Mouse (Mus musculus) forebrain, embryonic 10.5 days (tissue): ENCODE measurements around the gene Ttll8. TPM values are rescaled to one million over a fixed set of nuclear protein-coding genes. Genes with fewer than 3 reads are reported as not detected.

ENCODE experiments used
- DNase-seq: peaks from one replicate; pipeline ENCODE4 v3.0.0-alpha.2; 2017; ENCODE audit warnings: low spot score; ENCODE audit errors: extremely low spot score
- H3K27ac ChIP-seq: fragments of 300-500 bp; sonication (generic); 2 replicates; pipeline ENCODE4 v1.5.1; 2016; ENCODE audit warnings: mild to moderate bottlenecking
- H3K27me3 ChIP-seq: fragments of 300-500 bp; sonication (generic); 2 replicates; pipeline ENCODE4 v1.6.1; 2016; ENCODE audit warnings: mild to moderate bottlenecking; ENCODE audit not compliant: poor library complexity, severe bottlenecking
- H3K36me3 ChIP-seq: fragments of 300-500 bp; sonication (generic); replicated peaks from 2 replicates; pipeline ENCODE4 v1.6.1; 2016; ENCODE audit warnings: mild to moderate bottlenecking, moderate library complexity
- H3K4me1 ChIP-seq: fragments of 300-500 bp; sonication (generic); 2 replicates; pipeline ENCODE4 v1.6.1; 2016
- H3K4me3 ChIP-seq: fragments of 300-500 bp; sonication (generic); 2 replicates; pipeline ENCODE4 v1.5.1; 2016; ENCODE audit warnings: mild to moderate bottlenecking, moderate library complexity
- H3K9me3 ChIP-seq: fragments of 300-500 bp; sonication (generic); 2 replicates; pipeline ENCODE4 v1.6.1; 2016; ENCODE audit warnings: mild to moderate bottlenecking, moderate library complexity
- WGBS: fragments of 180-500 bp; shearing (Covaris S2); methylation state at CpG from one replicate; pipeline ENCODE4 v1.1.7; 2016; 5-methylcytosine and 5-hydroxymethylcytosine counted together
- polyA plus RNA-seq: library from polyadenylated mRNA; unstranded; fragments of >200 nt; fragmentation: Nextera tagmentation; extraction: Ambion mirVana; gene quantifications from 2 replicates; pipeline ENCODE4 v1.2.1, GENCODE M21; 2016

Gene Ttll8
- not detected in 2 replicates for polyA plus RNA-seq

DNA sequence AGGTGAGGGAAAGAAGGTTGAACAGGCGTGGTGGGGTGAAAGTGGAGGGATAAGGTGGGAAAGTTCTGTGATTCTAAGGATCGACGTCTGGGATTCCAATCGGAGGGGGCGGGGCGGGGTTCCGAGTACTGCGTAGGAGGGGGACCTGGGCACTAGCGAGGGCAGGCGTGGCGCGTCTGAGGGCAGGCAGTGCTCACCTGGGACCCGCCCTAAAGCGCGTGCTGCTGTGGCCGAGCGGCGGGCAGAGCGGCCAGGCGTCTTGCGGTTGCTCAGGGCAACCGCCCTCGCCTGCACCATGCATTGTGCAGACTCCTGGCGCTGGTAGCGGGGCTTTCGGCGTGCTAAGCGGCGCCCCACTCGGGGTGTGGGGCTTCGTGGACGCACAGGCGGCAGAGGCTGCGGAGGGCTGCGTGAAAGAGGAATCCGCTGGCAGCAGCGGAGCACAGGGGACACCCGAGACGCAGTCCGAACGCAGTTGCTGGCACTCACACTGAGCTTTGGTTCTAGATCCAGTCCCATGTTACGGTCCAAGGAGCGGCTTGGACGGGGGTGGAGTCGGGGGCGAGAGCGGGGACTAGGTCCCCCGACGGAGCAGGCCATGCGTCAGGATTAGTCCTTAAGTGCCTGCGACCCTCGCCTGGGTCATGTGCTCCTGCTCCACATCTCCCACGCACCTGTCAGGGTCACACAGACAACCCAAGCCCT lies at the start of gene Ttll8:
TSS of gene Ttll8 (minus strand) at position 51 of the 705 bp plus-strand sequence.
- Histone ChIP-seq H3K27me3 (peaks cover 55% of the 10 kb centered on the region), H3K4me1 (peaks cover 22% of the 10 kb centered on the region), H3K9me3 (no peaks in the 10 kb centered on the region), H3K36me3 (peaks cover 4% of the 10 kb centered on the region; the same call in 1 of the 2 replicates), H3K27ac (peak within 1 kb of the TSS; percentile 81), H3K4me3 (peak within 1 kb of the TSS; percentile 62)
- DNase-seq: peak; percentile 39
- 5% methylated on average over 53 of the region's 53 CpGs for WGBS

GRCm38 (mm10) chr15:89001245-89001644 lies 47.0 kb upstream of the Ttll8 start:
- 85% methylated on average over 3 of the region's 3 CpGs for WGBS
- no peak for DNase-seq
- no peaks in the 10 kb centered on the region for H3K9me3 ChIP-seq

DNA sequence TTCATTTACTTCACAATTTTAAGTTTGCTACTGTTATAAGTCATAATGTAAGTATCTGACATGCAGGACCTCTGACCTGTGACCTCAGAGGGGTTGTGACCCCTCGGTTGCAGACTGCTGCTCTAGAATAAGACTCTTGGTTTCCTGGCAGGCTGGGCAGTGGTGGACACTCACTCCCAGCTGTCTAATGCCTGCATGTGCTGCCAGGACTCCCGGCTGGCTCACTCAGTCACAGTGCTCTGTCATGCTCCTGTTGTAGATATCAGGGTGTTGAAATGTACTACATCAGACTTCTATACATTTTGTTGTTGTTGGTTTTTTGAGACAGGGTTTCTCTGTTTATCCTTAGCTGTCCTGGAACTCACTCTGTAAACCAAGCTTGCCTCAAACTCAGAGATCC lies 46.1 kb upstream of the Ttll8 start:
- Histone ChIP-seq H3K4me1 (no peaks in the 10 kb centered on the region; the same call in 1 of the 2 replicates), H3K4me3 (no peak overlapping the region), H3K27me3 (no peaks in the 10 kb centered on the region), H3K9me3 (no peaks in the 10 kb centered on the region), H3K36me3 (no peaks in the 10 kb centered on the region), H3K27ac (no peak overlapping the region)
- no peak for DNase-seq
- WGBS: 71% methylated on average over 2 of the region's 2 CpGs

More at GRCm38 (mm10) chr15:89001245-89001644, 47.0 kb upstream of the Ttll8 start:
- Histone ChIP-seq H3K27ac (no peak overlapping the region), H3K36me3 (no peaks in the 10 kb centered on the region), H3K27me3 (no peaks in the 10 kb centered on the region), H3K4me1 (no peaks in the 10 kb centered on the region; the same call in 1 of the 2 replicates), H3K4me3 (no peak overlapping the region)

GRCm38 (mm10) chr15:88999124-88999523 lies 44.9 kb upstream of the Ttll8 start:
- Histone ChIP-seq H3K9me3 (no peaks in the 10 kb centered on the region), H3K27me3 (no peaks in the 10 kb centered on the region), H3K36me3 (no peaks in the 10 kb centered on the region), H3K27ac (peak overlapping the region; percentile 37; the same call in 1 of the 2 replicates), H3K4me1 (no peaks in the 10 kb centered on the region; the same call in 1 of the 2 replicates), H3K4me3 (no peak overlapping the region)
- DNase-seq: no peak
- 87% methylated on average over 2 of the region's 2 CpGs for WGBS

- no peak overlapping the region for H3K4me3 ChIP-seq
- no peaks in the 10 kb centered on the region for H3K36me3 ChIP-seq
- no peak for DNase-seq
- H3K27ac ChIP-seq: peak overlapping the region; percentile 37; the same call in 1 of the 2 replicates
- H3K4me1 ChIP-seq: no peaks in the 10 kb centered on the region
- 80% methylated on average over 8 of the region's 8 CpGs for WGBS
- no peaks in the 10 kb centered on the region for H3K9me3 ChIP-seq
- no peaks in the 10 kb centered on the region for H3K27me3 ChIP-seq
Measured at GRCm38 (mm10) chr15:88998636-88999035, 44.4 kb upstream of the Ttll8 start.

- Histone ChIP-seq H3K4me3 (no peak overlapping the region), H3K4me1 (no peaks in the 10 kb centered on the region), H3K36me3 (no peaks in the 10 kb centered on the region), H3K27ac (no peak overlapping the region), H3K9me3 (no peaks in the 10 kb centered on the region), H3K27me3 (no peaks in the 10 kb centered on the region)
- WGBS: 80% methylated on average over 2 of the region's 2 CpGs
- DNase-seq: no peak
Measured at GRCm38 (mm10) chr15:88989236-88989635, 35.0 kb upstream of the Ttll8 start.

DNA sequence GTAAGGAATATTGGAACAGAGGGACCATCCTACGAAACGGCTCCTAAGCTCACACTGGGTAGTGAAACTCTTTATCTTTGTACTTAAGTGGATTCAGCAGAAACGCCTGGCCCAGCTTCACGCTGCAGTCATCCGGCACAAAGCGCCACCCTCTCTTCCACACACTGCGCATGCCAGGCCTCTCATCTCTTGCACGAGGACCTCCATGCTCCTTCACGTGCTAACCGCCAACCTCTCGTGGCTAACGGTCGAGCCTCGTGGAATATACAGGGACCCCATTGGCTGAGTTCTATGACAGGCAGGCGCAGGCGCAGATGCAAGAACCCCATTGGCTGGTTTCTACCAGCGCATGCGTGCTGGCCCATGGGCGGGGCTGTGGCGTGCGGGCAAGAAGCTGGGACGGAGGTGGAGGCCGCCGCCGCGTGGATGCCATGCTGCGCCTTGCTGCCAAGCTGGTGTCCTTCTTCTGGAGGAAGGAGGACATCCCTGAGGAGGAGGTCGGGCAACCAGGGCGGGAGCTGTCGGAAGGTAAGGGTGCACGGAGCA lies 28.4 kb upstream of the Ttll8 start, which contains the start of gene Mov10l1:
TSS of gene Mov10l1 (plus strand) at position 376 of the 546 bp plus-strand sequence.
- Histone ChIP-seq H3K27me3 (no peaks in the 10 kb centered on the region), H3K4me3 (no peak within 1 kb of the TSS), H3K9me3 (no peaks in the 10 kb centered on the region; the same call in 1 of the 2 replicates), H3K4me1 (peaks cover 23% of the 10 kb centered on the region), H3K36me3 (no peaks in the 10 kb centered on the region), H3K27ac (peak within 1 kb of the TSS; percentile 26; the same call in 1 of the 2 replicates)
- 95% methylated on average over 31 of the region's 31 CpGs for WGBS
- no peak for DNase-seq

DNA sequence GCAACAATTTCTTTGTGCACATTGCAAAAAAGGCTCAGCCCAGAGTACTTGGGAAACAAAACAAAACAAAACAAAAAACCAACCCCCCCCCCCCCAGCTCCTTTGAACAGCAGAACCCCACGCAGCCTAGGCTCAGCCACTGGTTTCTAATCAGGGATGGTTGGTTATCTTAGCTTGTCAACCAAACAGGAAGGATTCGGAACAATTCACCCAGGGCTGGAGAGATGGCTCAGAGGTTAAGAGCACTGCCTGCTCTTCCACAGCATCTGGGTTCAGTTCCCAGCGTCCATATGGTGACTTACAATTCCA lies 24.9 kb upstream of the Ttll8 start:
- Histone ChIP-seq H3K36me3 (peaks cover 14% of the 10 kb centered on the region; the same call in 1 of the 2 replicates), H3K4me3 (peak overlapping the region; percentile 40; the same call in 1 of the 2 replicates), H3K9me3 (no peaks in the 10 kb centered on the region; the same call in 1 of the 2 replicates), H3K27me3 (no peaks in the 10 kb centered on the region), H3K27ac (peak overlapping the region; percentile 88), H3K4me1 (peaks cover 35% of the 10 kb centered on the region)
- WGBS: 25% methylated on average over 3 of the region's 3 CpGs
- no peak for DNase-seq

GRCm38 (mm10) chr15:88978281-88979137 lies 24.3 kb upstream of the Ttll8 start, which contains the start of gene Mlc1:
Gene Mlc1 (minus strand): TSS chr15:88979007.
- Histone ChIP-seq H3K9me3 (no peaks in the 10 kb centered on the region; the same call in 1 of the 2 replicates), H3K27ac (peak within 1 kb of the TSS; percentile 88), H3K36me3 (peaks cover 19% of the 10 kb centered on the region; the same call in 1 of the 2 replicates), H3K4me3 (peak within 1 kb of the TSS; percentile 40), H3K27me3 (no peaks in the 10 kb centered on the region), H3K4me1 (peaks cover 35% of the 10 kb centered on the region)
- WGBS: 30% methylated on average over 10 of the region's 10 CpGs
- DNase-seq: peak; percentile 75

DNA sequence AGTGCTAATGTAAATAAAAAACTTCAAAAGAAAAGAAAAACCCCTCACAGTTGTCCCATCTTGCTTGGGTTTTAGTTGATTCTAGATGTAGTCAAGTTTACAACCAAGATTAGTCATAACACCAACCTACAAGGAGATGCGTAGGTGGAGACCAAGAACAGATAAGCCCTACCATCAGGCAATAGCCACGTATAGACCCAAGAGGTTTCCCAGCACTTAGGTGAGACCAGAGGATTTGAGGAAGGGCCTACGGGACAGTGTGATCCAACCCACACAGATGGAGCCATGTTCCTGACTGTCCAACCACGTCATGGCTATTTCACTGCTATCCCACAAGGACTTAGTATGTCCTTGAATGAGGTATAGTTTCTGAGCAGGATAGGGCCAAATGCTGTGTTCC lies 18.1 kb upstream of the Ttll8 start:
- no peak for DNase-seq
- Histone ChIP-seq H3K4me1 (peaks cover 9% of the 10 kb centered on the region), H3K4me3 (no peak overlapping the region), H3K36me3 (peaks cover 45% of the 10 kb centered on the region), H3K27me3 (no peaks in the 10 kb centered on the region), H3K27ac (no peak overlapping the region), H3K9me3 (no peaks in the 10 kb centered on the region)
- 95% methylated on average over 4 of the region's 4 CpGs for WGBS

GRCm38 (mm10) chr15:88964070-88964578 lies 9.9 kb upstream of the Ttll8 start:
- Histone ChIP-seq H3K27ac (no peak overlapping the region), H3K4me1 (no peaks in the 10 kb centered on the region), H3K27me3 (no peaks in the 10 kb centered on the region), H3K4me3 (no peak overlapping the region), H3K36me3 (peaks cover 36% of the 10 kb centered on the region), H3K9me3 (no peaks in the 10 kb centered on the region)
- 95% methylated on average over 2 of the region's 2 CpGs for WGBS
- no peak for DNase-seq

GRCm38 (mm10) chr15:88957522-88957921 lies 3.3 kb upstream of the Ttll8 start:
- DNase-seq: no peak
- Histone ChIP-seq H3K4me3 (no peak overlapping the region), H3K4me1 (peaks cover 22% of the 10 kb centered on the region), H3K9me3 (no peaks in the 10 kb centered on the region), H3K27me3 (peaks cover 55% of the 10 kb centered on the region), H3K27ac (no peak overlapping the region), H3K36me3 (peaks cover 5% of the 10 kb centered on the region; the same call in 1 of the 2 replicates)
- 84% methylated on average over 4 of the region's 4 CpGs for WGBS
